Mouse (Mus musculus) hindbrain, embryonic 14.5 days (tissue): Measurements from ENCODE around the gene Kcnk6. TPM values are rescaled to one million over a fixed set of nuclear protein-coding genes. Genes with fewer than 3 reads are reported as not detected.
"Not testable (repeated sequence)": the region's sequence is repeated elsewhere in the genome, so short reads cannot be mapped to it uniquely, and the experiment has no call there.

Source experiments
- ATAC-seq: fragments of 200-750 bp; cut with Nextera tagmentation; 2 replicates; pipeline ENCODE4 v1.8.0; 2017; ENCODE audit warnings: moderate number of reproducible peaks, mild to moderate bottlenecking, moderate TSS enrichment, moderate library complexity; ENCODE audit not compliant: low FRiP score
- DNase-seq: peaks from one replicate; pipeline ENCODE4 v3.0.0-alpha.2; 2015; ENCODE audit warnings: low spot score
- H3K27ac ChIP-seq: fragments of 300-500 bp; sonication (generic); 2 replicates; pipeline ENCODE4 v1.5.1; 2014; ENCODE audit warnings: mild to moderate bottlenecking, moderate library complexity
- H3K27me3 ChIP-seq: fragments of 300-500 bp; sonication (generic); 2 replicates; pipeline ENCODE4 v1.6.1; 2014; ENCODE audit warnings: mild to moderate bottlenecking, low read length, mixed read lengths; ENCODE audit not compliant: control insufficient read depth, insufficient read depth
- H3K36me3 ChIP-seq: fragments of 300-500 bp; sonication (generic); replicated peaks from 2 replicates; pipeline ENCODE4 v1.6.1; 2014; ENCODE audit not compliant: control insufficient read depth, insufficient read depth
- H3K4me1 ChIP-seq: fragments of 300-500 bp; sonication (generic); replicated peaks from 2 replicates; pipeline ENCODE4 v1.6.1; 2014; ENCODE audit warnings: antibody characterized with exemption, low read length, mixed read lengths; ENCODE audit not compliant: control insufficient read depth, insufficient read depth
- H3K4me2 ChIP-seq: fragments of 300-500 bp; sonication (generic); replicated peaks from 2 replicates; pipeline ENCODE4 v1.6.1; 2014; ENCODE audit warnings: mild to moderate bottlenecking, moderate library complexity
- H3K4me3 ChIP-seq: fragments of 300-500 bp; sonication (generic); replicated peaks from 2 replicates; pipeline ENCODE4 v1.5.1; 2014; ENCODE audit warnings: mild to moderate bottlenecking, low read length
- H3K9ac ChIP-seq: fragments of 300-500 bp; sonication (generic); 2 replicates; pipeline ENCODE4 v1.6.1; 2014
- H3K9me3 ChIP-seq: fragments of 300-500 bp; sonication (generic); 2 replicates; pipeline ENCODE4 v1.6.1; 2016; ENCODE audit warnings: low read length; ENCODE audit not compliant: control insufficient read depth
- WGBS: fragments of 180-500 bp; shearing (Covaris S2); extraction: QIAGEN DNeasy Blood & Tissue Kit; methylation state at CpG from one replicate; pipeline ENCODE4 v1.1.7; 2014; 5-methylcytosine and 5-hydroxymethylcytosine counted together
- polyA plus RNA-seq: library from polyadenylated mRNA; unstranded; fragments of >200 nt; fragmentation: Nextera tagmentation; extraction: Ambion mirVana; gene quantifications from 2 replicates; pipeline ENCODE4 v1.2.1, GENCODE M21; 2014

Gene Kcnk6
- polyA plus RNA-seq, 1 experiment from 2014 or later: 0.66 TPM

GRCm38 (mm10) chr7:29181323-29181722 is 51.0 kb downstream of the Kcnk6 start:
- not testable (repeated sequence) for ATAC-seq, H3K9ac ChIP-seq, H3K27me3 ChIP-seq, DNase-seq, H3K36me3 ChIP-seq, H3K9me3 ChIP-seq
- Histone ChIP-seq H3K27ac (peak overlapping the region; percentile 67; the same call in 1 of the 2 replicates), H3K4me3 (peak overlapping the region; percentile 78; the same call in 1 of the 2 replicates), H3K4me1 (peaks cover 16% of the 10 kb centered on the region), H3K4me2 (peak overlapping the region; percentile 90)
- 87% methylated on average over 4 of the region's 4 CpGs for WGBS

- Histone ChIP-seq H3K27ac (peak overlapping the region; percentile 67), H3K4me2 (peak overlapping the region; percentile 90), H3K4me3 (peak overlapping the region; percentile 78), H3K27me3 (no peaks in the 10 kb centered on the region), H3K4me1 (peaks cover 16% of the 10 kb centered on the region), H3K9me3 (no peaks in the 10 kb centered on the region), H3K9ac (0 out of 2 replicates have a peak overlapping the region, but pooled peaks have one; percentile 7), H3K36me3 (peaks cover 12% of the 10 kb centered on the region)
- 41% methylated on average over 5 of the region's 5 CpGs for WGBS
- DNase-seq (peak; percentile 50), ATAC-seq (peak; percentile 12; the same call in 1 of the 2 replicates)
Observed at GRCm38 (mm10) chr7:29180854-29181236, 51.5 kb downstream of the Kcnk6 start.

- peak; percentile 96 for ATAC-seq
- H3K27ac ChIP-seq: peak within 1 kb of the TSS; percentile 70
Observed at GRCm38 (mm10) chr7:29180077-29180853, 52.0 kb downstream of the Kcnk6 start, which contains the start of gene Psmd8. Psmd8 (minus strand) TSS chr7:29180701.

GRCm38 (mm10) chr7:29179323-29179722 is 53.0 kb downstream of the Kcnk6 start:
- DNase-seq: no peak
- H3K27me3 ChIP-seq: peaks cover 11% of the 10 kb centered on the region
- H3K9ac ChIP-seq: peak overlapping the region; percentile 86
- no peak for ATAC-seq
- H3K4me2 ChIP-seq: peak overlapping the region; percentile 90
- peak overlapping the region; percentile 78 for H3K4me3 ChIP-seq
- no peak overlapping the region for H3K27ac ChIP-seq
- peaks cover 16% of the 10 kb centered on the region for H3K4me1 ChIP-seq
- no peaks in the 10 kb centered on the region for H3K9me3 ChIP-seq
- H3K36me3 ChIP-seq: peaks cover 27% of the 10 kb centered on the region
- 71% methylated on average over 7 of the region's 7 CpGs for WGBS

More at GRCm38 (mm10) chr7:29180077-29180853, 52.0 kb downstream of the Kcnk6 start, which contains the start of gene Psmd8:
- peaks cover 18% of the 10 kb centered on the region for H3K36me3 ChIP-seq
- H3K9me3 ChIP-seq: no peaks in the 10 kb centered on the region
- under 1% methylated on average over 62 of the region's 62 CpGs for WGBS
- peak; percentile 96 for DNase-seq
- H3K4me1 ChIP-seq: peaks cover 16% of the 10 kb centered on the region
- 0 out of 2 replicates have a peak, but pooled peaks cover 2% of the 10 kb centered on the region for H3K27me3 ChIP-seq
- H3K9ac ChIP-seq: peak within 1 kb of the TSS; percentile 86
- H3K4me2 ChIP-seq: peak within 1 kb of the TSS; percentile 90
- H3K4me3 ChIP-seq: peak within 1 kb of the TSS; percentile 78

GRCm38 (mm10) chr7:29178106-29178505 is 54.2 kb downstream of the Kcnk6 start:
- ATAC-seq: no peak
- H3K4me2 ChIP-seq: no peak overlapping the region

GRCm38 (mm10) chr7:29172390-29173016 is 59.8 kb downstream of the Kcnk6 start:
- H3K27me3 ChIP-seq: peaks cover 50% of the 10 kb centered on the region
- H3K36me3 ChIP-seq: peaks cover 46% of the 10 kb centered on the region
- H3K9ac ChIP-seq: 0 out of 2 replicates have a peak overlapping the region, but pooled peaks have one; percentile 31
- H3K9me3 ChIP-seq: no peaks in the 10 kb centered on the region
- H3K4me1 ChIP-seq: peaks cover 22% of the 10 kb centered on the region
- no peak overlapping the region for H3K4me2 ChIP-seq
- no peak for ATAC-seq
- DNase-seq: no peak
- WGBS: 27% methylated on average over 32 of the region's 32 CpGs
- no peak overlapping the region for H3K27ac ChIP-seq
- H3K4me3 ChIP-seq: 0 out of 2 replicates have a peak overlapping the region, but pooled peaks have one; percentile 47

More at GRCm38 (mm10) chr7:29178106-29178505, 54.2 kb downstream of the Kcnk6 start:
- Histone ChIP-seq H3K9me3 (no peaks in the 10 kb centered on the region), H3K4me1 (peaks cover 16% of the 10 kb centered on the region), H3K27me3 (peaks cover 23% of the 10 kb centered on the region), H3K9ac (no peak overlapping the region), H3K4me3 (no peak overlapping the region), H3K27ac (no peak overlapping the region), H3K36me3 (peaks cover 40% of the 10 kb centered on the region)
- no peak for DNase-seq
- WGBS: 85% methylated on average over 4 of the region's 4 CpGs

Other genes with a start within 250 kb of the Kcnk6 start
- gene Ryr1, start 107.3 kb downstream of the Kcnk6 start, polyA plus RNA-seq: 5.1 and 7.6 TPM in 2 replicates
- 0.91 and 1.1 TPM in 2 replicates for gene Rasgrp4, start 97.7 kb downstream of the Kcnk6 start, polyA plus RNA-seq
- 25.8 and 32.8 TPM in 2 replicates for gene Fam98c, start 76.3 kb downstream of the Kcnk6 start, polyA plus RNA-seq
- gene Ggn, start 62.3 kb downstream of the Kcnk6 start, polyA plus RNA-seq: 0.36 and 1.0 TPM in 2 replicates
- gene Spred3, start 62.1 kb downstream of the Kcnk6 start, polyA plus RNA-seq: 10.3 and 10.5 TPM in 2 replicates
- 295 and 302 TPM in 2 replicates for gene Psmd8, start 51.8 kb downstream of the Kcnk6 start, polyA plus RNA-seq
- gene Catsperg1, start 18.5 kb downstream of the Kcnk6 start, polyA plus RNA-seq: 2.6 and 3.3 TPM in 2 replicates
- gene Yif1b, start 5.8 kb upstream of the Kcnk6 start, polyA plus RNA-seq: 96.6 and 101 TPM in 2 replicates
- 0.61 and 0.67 TPM in 2 replicates for gene 2200002D01Rik, start 16.0 kb upstream of the Kcnk6 start, polyA plus RNA-seq
- 71.3 and 73.2 TPM in 2 replicates for gene Spint2, start 49.4 kb upstream of the Kcnk6 start, polyA plus RNA-seq
- 2.2 and 3.6 TPM in 2 replicates for gene Ppp1r14a, start 56.8 kb upstream of the Kcnk6 start, polyA plus RNA-seq
- gene Dpf1, start 71.4 kb upstream of the Kcnk6 start, polyA plus RNA-seq: 160 and 161 TPM in 2 replicates